Mouse (Mus musculus) lung, adult 2 months (tissue): ENCODE data around the gene Arhgap29.

Experiments
- CTCF ChIP-seq: fragments of 200-500 bp; IDR thresholded peaks from 2 replicates; pipeline ENCODE4 v1.5.1; 2011; ENCODE audit warnings: mild to moderate bottlenecking, low read length, control low read depth; ENCODE audit not compliant: insufficient read depth
- POLR2A ChIP-seq: fragments of 200-500 bp; IDR thresholded peaks from 2 replicates; pipeline ENCODE4 v1.6.1; 2011; ENCODE audit warnings: low read depth, mild to moderate bottlenecking, control low read depth, low read length, borderline replicate concordance; ENCODE audit errors: extremely low read depth

- TF ChIP-seq POLR2A, result no peak
- no peak for TF ChIP-seq CTCF
Observed at GRCm38 (mm10) chr3:121954421-121954820, 2.1 kb downstream of the Arhgap29 start.
